Mouse (Mus musculus): ENCODE results near the gene Jpt1. TPM values are rescaled to one million over a fixed set of nuclear protein-coding genes. Genes with fewer than 3 reads are reported as not detected.

The Jpt1 gene
- polyA plus RNA-seq, 1 experiment, result 386 TPM

DNA sequence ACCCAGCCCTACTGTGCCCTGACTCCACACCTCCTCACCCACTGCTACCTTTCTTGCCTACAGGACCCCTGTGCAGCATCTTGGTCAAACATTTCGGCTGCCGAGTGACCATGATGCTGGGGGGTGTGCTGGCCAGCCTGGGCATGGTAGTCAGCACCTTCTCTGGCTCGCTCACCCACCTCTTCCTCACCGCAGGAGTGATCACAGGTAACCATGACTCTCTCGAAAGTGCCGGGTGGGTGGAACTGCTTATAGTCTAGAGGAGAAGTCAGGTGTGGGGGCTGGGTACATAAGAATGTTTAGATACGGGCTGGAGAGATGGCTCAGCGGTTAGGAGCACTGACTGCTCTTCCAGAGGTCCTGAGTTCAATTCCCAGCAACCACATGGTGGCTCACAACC lies 49.3 kb downstream of the Jpt1 start:
- no peaks in the 10 kb centered on the region for H3K36me3 ChIP-seq (ENCODE audit: control insufficient read depth, insufficient read depth)
- peaks cover 6% of the 10 kb centered on the region for H3K27me3 ChIP-seq (ENCODE audit: control insufficient read depth, insufficient read depth, insufficient read length)
- TF ChIP-seq POLR2A (IDR thresholded peaks at IDR 0.05; ENCODE audit: insufficient read length, low read depth), result no peak
- no peak for TF ChIP-seq MYOG (IDR thresholded peaks at IDR 0.05; ENCODE audit: control insufficient read depth in 1 of 3, insufficient read depth in 1 of 3, insufficient read length in 2 of 3, low read depth in 2 of 3)
- no peak for TF ChIP-seq POLR2AphosphoS2 (IDR thresholded peaks at IDR 0.05; ENCODE audit: insufficient read length, low read depth)
- no peak for TF ChIP-seq CEBPB (IDR thresholded peaks at IDR 0.05; ENCODE audit: insufficient read depth, poor library complexity, severe bottlenecking)
- TF ChIP-seq SRF (IDR thresholded peaks at IDR 0.05; ENCODE audit: control insufficient read depth, insufficient read length, low read depth), result no peak
- no peak for TF ChIP-seq MAX (IDR thresholded peaks at IDR 0.05; ENCODE audit: low read depth)
- no peak for TF ChIP-seq E2F4 (IDR thresholded peaks at IDR 0.05; ENCODE audit: insufficient read depth)
- no peak overlapping the region for H3K4me3 ChIP-seq
- no peak overlapping the region for H3ac ChIP-seq (ENCODE audit: control insufficient read depth, insufficient read length)
- H3K79me2 ChIP-seq (ENCODE audit: control insufficient read depth, insufficient read depth), result no peaks in the 10 kb centered on the region
- no peak overlapping the region for H3K4me2 ChIP-seq (ENCODE audit: low read depth)

DNA sequence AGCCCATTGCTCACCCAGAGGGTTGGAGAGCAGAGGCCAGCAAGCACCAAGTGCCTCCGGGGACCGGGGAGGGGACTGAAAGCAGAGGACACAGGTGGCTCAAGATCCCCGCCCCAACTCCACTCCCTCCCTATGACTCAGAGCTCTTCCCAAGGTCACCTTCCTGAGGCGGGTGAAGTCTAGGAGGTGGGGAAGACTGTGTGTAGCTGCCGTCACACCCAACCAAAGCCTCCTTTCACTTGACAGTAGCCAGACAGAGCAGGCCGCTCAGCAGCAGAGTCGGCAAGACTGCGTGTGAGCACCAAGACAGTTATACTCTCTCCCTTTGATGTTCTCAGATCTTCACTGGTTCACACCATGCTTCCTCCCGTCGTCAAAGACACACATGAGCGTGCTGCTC lies 50.8 kb downstream of the Jpt1 start:
- TF ChIP-seq POLR2A (IDR thresholded peaks at IDR 0.05; ENCODE audit: insufficient read length, low read depth), result no peak
- TF ChIP-seq POLR2AphosphoS2 (IDR thresholded peaks at IDR 0.05; ENCODE audit: insufficient read length, low read depth), result no peak
- TF ChIP-seq CEBPB (IDR thresholded peaks at IDR 0.05; ENCODE audit: insufficient read depth, poor library complexity, severe bottlenecking), result no peak
- TF ChIP-seq USF1 (IDR thresholded peaks at IDR 0.05; ENCODE audit: low read depth), result no peak
- H3K36me3 ChIP-seq (ENCODE audit: control insufficient read depth, insufficient read depth), result no peaks in the 10 kb centered on the region
- no peak overlapping the region for H3ac ChIP-seq (ENCODE audit: control insufficient read depth, insufficient read length)
- H3K79me2 ChIP-seq (ENCODE audit: control insufficient read depth, insufficient read depth), result no peaks in the 10 kb centered on the region
- no peak overlapping the region for H3K4me3 ChIP-seq
- H3K4me2 ChIP-seq (ENCODE audit: low read depth), result no peak overlapping the region
- peaks cover 10% of the 10 kb centered on the region for H3K27me3 ChIP-seq (ENCODE audit: control insufficient read depth, insufficient read depth, insufficient read length)

DNA sequence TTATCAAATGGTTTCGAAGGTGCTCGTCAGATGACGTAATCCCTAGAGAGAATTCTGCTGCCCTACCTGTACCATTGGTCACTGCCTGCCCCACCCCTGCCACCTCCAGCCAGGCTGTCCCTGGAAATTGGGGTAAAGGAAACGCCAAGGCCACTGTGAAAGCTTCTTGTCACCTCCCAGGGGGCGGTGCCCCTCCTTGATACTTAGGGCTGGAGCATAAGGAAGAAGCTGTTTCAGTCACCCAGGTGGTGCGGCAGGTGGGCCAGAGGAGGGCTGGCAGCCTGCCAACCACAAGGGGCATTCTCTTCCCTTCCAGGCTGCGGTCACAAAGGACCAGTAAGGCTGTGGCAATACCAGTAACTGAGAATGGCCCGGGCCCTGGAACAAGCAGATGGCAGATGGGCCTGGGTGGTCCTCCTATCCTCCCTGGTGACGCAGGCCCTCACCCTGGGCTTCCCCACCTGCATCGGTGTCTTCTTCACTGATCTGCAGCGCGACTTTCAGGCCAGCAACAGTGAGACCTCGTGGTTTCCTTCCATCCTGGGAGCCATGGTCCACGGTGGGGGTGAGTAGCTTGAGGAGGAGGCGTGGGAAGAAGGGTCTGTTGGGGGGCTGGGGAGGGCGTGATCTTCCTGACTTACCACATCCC lies 51.8 kb downstream of the Jpt1 start, which contains the start of gene Slc16a5:
Gene Slc16a5 (plus strand): TSS at position 232 of the 649 bp plus-strand sequence.
- no peak within 1 kb of the TSS for H3K4me2 ChIP-seq (ENCODE audit: low read depth)
- no peak for TF ChIP-seq SRF (IDR thresholded peaks at IDR 0.05; ENCODE audit: control insufficient read depth, insufficient read length, low read depth)
- TF ChIP-seq CEBPB (IDR thresholded peaks at IDR 0.05; ENCODE audit: insufficient read depth, poor library complexity, severe bottlenecking), result no peak
- TF ChIP-seq TCF3 (IDR thresholded peaks at IDR 0.05; ENCODE audit: insufficient read length, low read depth), result no peak
- peaks cover 15% of the 10 kb centered on the region for H3K27me3 ChIP-seq (ENCODE audit: control insufficient read depth, insufficient read depth, insufficient read length)
- H3K79me2 ChIP-seq (ENCODE audit: control insufficient read depth, insufficient read depth), result no peaks in the 10 kb centered on the region
- no peaks in the 10 kb centered on the region for H3K36me3 ChIP-seq (ENCODE audit: control insufficient read depth, insufficient read depth)
- H3K4me3 ChIP-seq, result no peak within 1 kb of the TSS
- H3ac ChIP-seq (ENCODE audit: control insufficient read depth, insufficient read length), result no peak within 1 kb of the TSS

DNA sequence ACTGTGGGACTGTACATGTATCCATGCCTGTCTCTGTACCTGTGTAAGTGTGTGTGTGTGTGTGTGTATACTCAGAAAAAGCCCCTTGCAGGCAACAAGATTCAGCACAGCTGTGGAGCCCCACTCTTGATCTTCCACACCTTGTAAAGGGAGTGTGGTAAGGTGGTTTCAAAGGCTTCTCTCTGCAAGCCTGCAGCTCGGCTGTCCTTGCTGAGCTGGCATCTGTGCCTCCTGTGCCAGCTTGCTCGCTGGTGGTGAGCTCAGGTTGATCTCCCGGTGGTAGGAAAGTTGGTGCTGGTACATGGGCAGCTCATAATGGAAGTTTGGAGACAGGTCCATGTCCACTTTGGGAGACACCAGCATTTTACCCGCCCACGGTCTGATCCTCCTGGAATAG lies 52.3 kb downstream of the Jpt1 start:
- Histone ChIP-seq H3K27me3 (ENCODE audit: control insufficient read depth, insufficient read depth, insufficient read length) (peaks cover 15% of the 10 kb centered on the region), H3K79me2 (ENCODE audit: control insufficient read depth, insufficient read depth) (no peaks in the 10 kb centered on the region), H3ac (ENCODE audit: control insufficient read depth, insufficient read length) (no peak overlapping the region), H3K4me2 (ENCODE audit: low read depth) (no peak overlapping the region), H3K4me3 (no peak overlapping the region), H3K36me3 (ENCODE audit: control insufficient read depth, insufficient read depth) (no peaks in the 10 kb centered on the region)
- TF ChIP-seq POLR2AphosphoS2 (IDR thresholded peaks at IDR 0.05; ENCODE audit: insufficient read length, low read depth) (no peak), POLR2A (IDR thresholded peaks at IDR 0.05; ENCODE audit: insufficient read length, low read depth) (no peak), E2F4 (IDR thresholded peaks at IDR 0.05; ENCODE audit: insufficient read depth) (no peak), MAX (IDR thresholded peaks at IDR 0.05; ENCODE audit: low read depth) (no peak), SRF (IDR thresholded peaks at IDR 0.05; ENCODE audit: control insufficient read depth, insufficient read length, low read depth) (no peak), MYOG (IDR thresholded peaks at IDR 0.05; ENCODE audit: control insufficient read depth in 1 of 3, insufficient read depth in 1 of 3, insufficient read length in 2 of 3, low read depth in 2 of 3) (no peak), USF1 (IDR thresholded peaks at IDR 0.05; ENCODE audit: low read depth) (no peak)

DNA sequence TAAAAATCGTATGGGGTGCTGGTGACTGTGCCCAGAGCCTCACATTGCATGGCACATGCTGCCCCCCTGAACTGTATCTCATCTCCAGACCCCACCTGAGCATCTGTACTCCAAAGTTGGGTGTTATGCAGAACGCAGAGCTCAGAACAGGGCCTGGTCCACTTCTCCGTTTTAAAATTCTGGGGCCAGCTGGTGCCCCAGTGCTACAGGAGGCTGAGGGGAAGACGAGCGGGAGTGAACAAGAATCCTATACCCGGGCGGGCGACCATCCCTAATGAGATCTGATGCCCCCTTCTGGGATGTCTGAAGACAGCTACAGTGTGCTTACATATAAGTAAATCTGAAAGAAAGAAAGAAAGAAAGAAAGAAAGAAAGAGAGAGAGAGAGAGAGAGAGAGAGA lies 53.2 kb downstream of the Jpt1 start:
- H3K27me3 ChIP-seq (ENCODE audit: control insufficient read depth, insufficient read depth, insufficient read length), result peaks cover 19% of the 10 kb centered on the region
- no peaks in the 10 kb centered on the region for H3K79me2 ChIP-seq (ENCODE audit: control insufficient read depth, insufficient read depth)
- no peak overlapping the region for H3K4me3 ChIP-seq
- no peak overlapping the region for H3ac ChIP-seq (ENCODE audit: control insufficient read depth, insufficient read length)
- TF ChIP-seq TCF3 (IDR thresholded peaks at IDR 0.05; ENCODE audit: insufficient read length, low read depth) (no peak), MAX (IDR thresholded peaks at IDR 0.05; ENCODE audit: low read depth) (no peak), CEBPB (IDR thresholded peaks at IDR 0.05; ENCODE audit: insufficient read depth, poor library complexity, severe bottlenecking) (no peak), TCF12 (IDR thresholded peaks at IDR 0.05; ENCODE audit: insufficient read depth, poor library complexity, severe bottlenecking) (no peak), REST (IDR thresholded peaks at IDR 0.05; ENCODE audit: insufficient read depth, insufficient read length) (no peak), USF1 (IDR thresholded peaks at IDR 0.05; ENCODE audit: low read depth) (no peak), POLR2AphosphoS2 (IDR thresholded peaks at IDR 0.05; ENCODE audit: insufficient read length, low read depth) (no peak), MYOD1 (IDR thresholded peaks at IDR 0.05; ENCODE audit: control insufficient read depth in 1 of 3, insufficient read length in 2 of 3, low read depth in 2 of 3) (no peak)
- no peak overlapping the region for H3K4me2 ChIP-seq (ENCODE audit: low read depth)
- no peaks in the 10 kb centered on the region for H3K36me3 ChIP-seq (ENCODE audit: control insufficient read depth, insufficient read depth)

All from myocyte (in vitro differentiated cells).